8 mouse cellular contexts compared by ENCODE assay signal in the genomic region with DNA sequence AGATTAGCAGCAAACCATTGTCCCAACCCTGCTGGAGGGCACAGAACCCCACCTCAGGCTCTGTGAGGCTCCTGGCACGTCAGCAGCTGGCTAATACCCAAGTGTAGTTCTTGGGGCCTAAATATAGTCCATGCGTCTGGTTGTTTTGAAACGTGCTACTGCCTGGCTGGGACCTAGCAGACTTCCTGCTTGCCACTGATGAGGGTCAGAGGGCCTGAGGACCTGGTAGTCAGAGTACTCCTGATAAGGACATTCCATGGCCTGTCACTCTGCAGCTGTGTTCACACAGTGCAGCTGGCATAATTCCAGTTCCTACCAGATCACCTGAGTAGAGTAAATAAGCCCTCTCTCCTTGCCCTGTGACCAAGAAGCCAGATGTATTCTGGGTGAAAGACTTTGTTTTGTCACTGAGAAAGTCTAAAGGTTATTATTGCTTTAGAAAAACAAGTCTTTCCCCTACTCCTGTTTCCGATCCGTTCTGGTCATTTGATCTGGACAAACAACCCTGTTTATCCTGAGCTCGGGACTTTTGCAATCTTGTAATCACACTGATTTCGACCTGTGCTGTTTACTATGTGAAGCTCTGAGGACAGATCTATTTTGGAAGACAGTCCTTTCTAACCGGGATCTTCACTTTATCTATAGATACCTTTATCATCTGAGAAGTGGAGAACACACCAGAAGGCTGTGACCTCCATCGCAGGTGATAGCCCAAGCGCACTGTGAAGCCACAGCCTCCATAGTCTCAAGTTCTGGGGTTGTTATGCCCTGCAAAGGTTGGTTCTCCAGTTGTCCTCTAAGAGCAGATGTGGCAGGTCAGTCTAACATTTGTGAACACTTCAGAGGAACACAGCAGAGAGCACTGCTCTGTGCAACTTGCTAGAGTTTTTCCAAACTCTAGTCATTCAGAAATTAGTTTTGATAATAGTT. TPM values are rescaled to one million over a fixed set of nuclear protein-coding genes. Genes with fewer than 3 reads are reported as not detected.
DNase-seq lines count a peak whose midpoint lies in the region; ATAC-seq lines count a peak whose summit lies in the region.
"Had no signal": no experiment of that assay in that cellular context is flagged by ENCODE, and none has a peak within 500 bp of the region (broad histone marks: within the 10 kb centered on the region; RNA-seq: fewer than 3 reads in every experiment).

No protein-coding gene starts in this region.

- 38% methylated on average over 10 of the region's 10 CpGs for WGBS in stomach, embryonic 16.5 days

- peak overlapping the region; percentile 79 for H3K27ac ChIP-seq in stomach, embryonic 16.5 days (ENCODE audit: low read length)
- H3K27ac ChIP-seq: neural tube, embryonic 12.5 days had no signal

- no peak overlapping the region for H3K4me3 ChIP-seq in stomach, embryonic 16.5 days (replicated peaks; ENCODE audit: low read length)
- H3K4me3 ChIP-seq: neural tube, embryonic 12.5 days had no signal

- peak overlapping the region; percentile 19 for H3K4me2 ChIP-seq in stomach, embryonic 16.5 days (ENCODE audit: low read depth, low read length)
- H3K4me2 ChIP-seq: neural tube, embryonic 12.5 days had no signal

- no peaks in the 10 kb centered on the region; the same call in 1 of the 2 replicates for H3K4me1 ChIP-seq in stomach, embryonic 16.5 days (ENCODE audit: control insufficient read depth, insufficient read depth, low read length)
- H3K4me1 ChIP-seq: neural tube, embryonic 12.5 days had no signal

- no peak overlapping the region; the same call in 1 of the 2 replicates for H3K9ac ChIP-seq in stomach, embryonic 16.5 days (ENCODE audit: low read length)
- H3K9ac ChIP-seq: neural tube, embryonic 12.5 days had no signal

- no peaks in the 10 kb centered on the region for H3K9me3 ChIP-seq in stomach, embryonic 16.5 days (replicated peaks; ENCODE audit: control insufficient read depth, low read length)
- H3K9me3 ChIP-seq: neural tube, embryonic 12.5 days had no signal

- H3K36me3 ChIP-seq in stomach, embryonic 16.5 days (ENCODE audit: control insufficient read depth, insufficient read depth, low read length): no peaks in the 10 kb centered on the region

- DNase-seq in adrenal gland, postnatal 10 days: peak; percentile 79
- peak; percentile 35 for DNase-seq in embryo, embryonic 10.5 days (ENCODE audit: low spot score)
- DNase-seq in heart, postnatal 25 days (ENCODE audit: low spot score): peak; percentile 80
- DNase-seq in liver: peak; percentile 46
- DNase-seq in layer of hippocampus, adult 18-20 months (ENCODE audit: low spot score in 2 of 2): no peak

- ATAC-seq in stomach, embryonic 16.5 days (ENCODE audit: insufficient read depth, low FRiP score): peak; percentile 94
- no peak for ATAC-seq in erythroblast, adult 5-6 weeks (replicated peaks; ENCODE audit: low FRiP score, poor library complexity, severe bottlenecking)

- H3K27me3 ChIP-seq in stomach, embryonic 16.5 days (ENCODE audit: control insufficient read depth, insufficient read depth, low read length): no peaks in the 10 kb centered on the region
- H3K27me3 ChIP-seq: neural tube, embryonic 12.5 days had no signal

- intact Hi-C loops in heart, postnatal 25 days (cut with DNase I): loop anchor here (1.0 kb wide), 1 partner anchor 9 kb away; no protein-coding TSS in a partner anchor

RNA-seq across cellular contexts. Expression of gene Zfp422, which starts 6.7 kb away (rescaled TPM):
- 10 to 100 TPM; 26.2 to 27.4 TPM for total RNA-seq in adrenal gland, postnatal 10 days (2021)
- total RNA-seq in heart, postnatal 25 days (2021): 10 to 100 TPM; 19.0 to 20.8 TPM
- polyA plus RNA-seq in stomach, embryonic 16.5 days (2015; fragmentation: Nextera tagmentation; extraction: Ambion mirVana): 119 and 123 TPM in 2 replicates
- total RNA-seq in layer of hippocampus, adult 18-20 months (2021): 10 to 100 TPM; 20.5 to 24.6 TPM
- 18.6 and 21.1 TPM in 2 replicates for total RNA-seq in erythroblast, adult 5-6 weeks (2015; ENCODE audit: low replicate concordance)
- 3.9 and 8.5 TPM in 2 replicates for total RNA-seq in erythroblast, adult 5-6 weeks (2017; ENCODE audit: low replicate concordance)

RNA-seq across cellular contexts. Expression of gene Depp1, which starts 14.9 kb away (rescaled TPM):
- total RNA-seq in adrenal gland, postnatal 10 days (2021): 100 to 1,000 TPM in 1 of 2 experiments, 10 to 100 TPM in 1; 27.8 to 111 TPM
- total RNA-seq in heart, postnatal 25 days (2021): 10 to 100 TPM; 45.7 to 58.1 TPM
- polyA plus RNA-seq in stomach, embryonic 16.5 days (2015; fragmentation: Nextera tagmentation; extraction: Ambion mirVana): 30.6 and 40.4 TPM in 2 replicates
- total RNA-seq in layer of hippocampus, adult 18-20 months (2021): 1 to 10 TPM; 2.4 to 3.0 TPM
- total RNA-seq in erythroblast, adult 5-6 weeks (2015; ENCODE audit: low replicate concordance): not detected in 2 replicates
- 0.77 TPM in 1 of 2 replicates, not detected in the other for total RNA-seq in erythroblast, adult 5-6 weeks (2017; ENCODE audit: low replicate concordance)

RNA-seq across cellular contexts. Expression of gene Rassf4, which starts 38.2 kb away (rescaled TPM):
- total RNA-seq in adrenal gland, postnatal 10 days (2021): 1 to 10 TPM; 6.0 to 6.3 TPM
- total RNA-seq in heart, postnatal 25 days (2021): 1 to 10 TPM; 5.8 to 8.2 TPM
- 8.8 and 10.3 TPM in 2 replicates for polyA plus RNA-seq in stomach, embryonic 16.5 days (2015; fragmentation: Nextera tagmentation; extraction: Ambion mirVana)
- 1 to 10 TPM; 3.3 to 3.9 TPM for total RNA-seq in layer of hippocampus, adult 18-20 months (2021)
- 18.6 and 21.1 TPM in 2 replicates for total RNA-seq in erythroblast, adult 5-6 weeks (2015; ENCODE audit: low replicate concordance)
- total RNA-seq in erythroblast, adult 5-6 weeks (2017; ENCODE audit: low replicate concordance): 9.5 and 13.4 TPM in 2 replicates

RNA-seq across cellular contexts. Expression of gene Olfr215, which starts 51.5 kb away (rescaled TPM):
- not detected for total RNA-seq in adrenal gland, postnatal 10 days (2021)
- total RNA-seq in heart, postnatal 25 days (2021): not detected
- not detected in 2 replicates for polyA plus RNA-seq in stomach, embryonic 16.5 days (2015; fragmentation: Nextera tagmentation; extraction: Ambion mirVana)
- not detected for total RNA-seq in layer of hippocampus, adult 18-20 months (2021)
- total RNA-seq in erythroblast, adult 5-6 weeks (2015; ENCODE audit: low replicate concordance): not detected in 2 replicates
- not detected in 2 replicates for total RNA-seq in erythroblast, adult 5-6 weeks (2017; ENCODE audit: low replicate concordance)
- polyA plus RNA-seq: neural tube, embryonic 12.5 days had no signal

Comparison
In these comparisons a context has a peak if more than half of its experiments do, and no peak if none do; other contexts are left out.
1. DNase-seq: peak in adrenal gland, postnatal 10 days (single experiment), embryo, embryonic 10.5 days (single experiment), heart, postnatal 25 days (single experiment) and liver (single experiment); none in layer of hippocampus, adult 18-20 months (0 of 2).
2. RNA of gene Depp1, which starts 14.9 kb away (total RNA-seq): 27.8 to 111 TPM in adrenal gland, postnatal 10 days and 45.7 to 58.1 TPM in heart, postnatal 25 days; 2.4 to 3.0 TPM in layer of hippocampus, adult 18-20 months and 0.77 TPM in erythroblast, adult 5-6 weeks; every median in the first group is over 4 times any median in the second.